Mouse (Mus musculus) heart, postnatal 10 days (tissue): ENCODE data around the gene Klhdc8b. TPM values are rescaled to one million over a fixed set of nuclear protein-coding genes. Genes with fewer than 3 reads are reported as not detected.

Source experiments
- DNase-seq, 2 experiments: peaks; one replicate each; pipeline ENCODE4 v3.0.0; 2021
- intact Hi-C: fragments of 180-260 bp; cut with DNase I; formaldehyde crosslinking; loops from one replicate; pipeline ENCODE4 v1.15.1; 2025
- total RNA-seq, 2 experiments: library from RNA; stranded (reverse); gene quantifications; 2 replicates each; pipeline ENCODE4 v1.2.3; 2021

Klhdc8b gene
- total RNA-seq, result 10 to 100 TPM; 29.2 to 33.4 TPM

DNA sequence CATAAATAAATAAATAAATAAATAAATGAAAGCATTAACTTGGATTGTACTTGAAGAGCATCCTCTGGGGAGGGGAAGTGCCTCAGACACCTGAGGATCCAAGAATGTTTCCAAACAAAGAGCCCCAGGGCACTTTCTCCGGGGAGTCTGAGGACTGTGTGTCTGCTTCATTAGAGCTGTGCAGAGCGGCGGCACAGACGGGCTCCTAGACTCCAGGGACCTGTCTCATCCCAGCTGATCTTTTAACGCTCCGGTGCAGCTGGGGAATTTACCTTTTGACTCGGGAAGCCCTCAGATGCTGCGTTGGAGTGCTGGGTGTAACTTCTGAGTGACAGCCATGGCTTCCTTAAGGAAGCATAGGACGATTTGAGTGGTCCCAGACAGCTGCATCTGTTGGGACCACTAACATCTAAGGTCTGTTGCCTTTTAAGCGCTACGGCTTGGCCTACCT, at the start of gene Klhdc8b:
Gene Klhdc8b, minus strand, starts transcription at position 401 of the 451 bp plus-strand sequence.
- intact Hi-C loops, result loop anchor here (2.0 kb wide), 1 partner anchor 18 kb away; the partner anchor contains the start of gene Lamb2
- DNase-seq, result no peak

DNA sequence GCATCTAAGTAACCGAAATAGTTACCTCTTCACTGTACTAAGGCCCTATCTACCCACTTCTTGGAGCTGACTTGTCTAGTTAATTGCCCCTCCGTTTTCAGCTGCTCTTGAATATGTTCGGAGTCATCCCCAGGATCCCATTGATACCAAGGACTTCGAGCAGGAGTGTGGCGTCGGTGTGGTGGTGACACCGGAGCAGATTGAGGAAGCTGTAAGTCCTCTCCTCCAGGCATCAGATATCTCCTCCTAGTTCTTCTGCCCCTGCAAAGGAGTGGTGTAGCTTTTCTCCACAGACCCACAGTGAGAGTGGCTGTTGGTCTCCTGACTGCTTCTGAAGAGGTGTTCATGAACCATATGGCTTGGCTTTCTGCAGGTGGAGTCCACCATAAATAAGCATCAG, 47.4 kb upstream of the Klhdc8b start:
- DNase-seq, result no peak
- intact Hi-C loops, result no loop called here

DNA sequence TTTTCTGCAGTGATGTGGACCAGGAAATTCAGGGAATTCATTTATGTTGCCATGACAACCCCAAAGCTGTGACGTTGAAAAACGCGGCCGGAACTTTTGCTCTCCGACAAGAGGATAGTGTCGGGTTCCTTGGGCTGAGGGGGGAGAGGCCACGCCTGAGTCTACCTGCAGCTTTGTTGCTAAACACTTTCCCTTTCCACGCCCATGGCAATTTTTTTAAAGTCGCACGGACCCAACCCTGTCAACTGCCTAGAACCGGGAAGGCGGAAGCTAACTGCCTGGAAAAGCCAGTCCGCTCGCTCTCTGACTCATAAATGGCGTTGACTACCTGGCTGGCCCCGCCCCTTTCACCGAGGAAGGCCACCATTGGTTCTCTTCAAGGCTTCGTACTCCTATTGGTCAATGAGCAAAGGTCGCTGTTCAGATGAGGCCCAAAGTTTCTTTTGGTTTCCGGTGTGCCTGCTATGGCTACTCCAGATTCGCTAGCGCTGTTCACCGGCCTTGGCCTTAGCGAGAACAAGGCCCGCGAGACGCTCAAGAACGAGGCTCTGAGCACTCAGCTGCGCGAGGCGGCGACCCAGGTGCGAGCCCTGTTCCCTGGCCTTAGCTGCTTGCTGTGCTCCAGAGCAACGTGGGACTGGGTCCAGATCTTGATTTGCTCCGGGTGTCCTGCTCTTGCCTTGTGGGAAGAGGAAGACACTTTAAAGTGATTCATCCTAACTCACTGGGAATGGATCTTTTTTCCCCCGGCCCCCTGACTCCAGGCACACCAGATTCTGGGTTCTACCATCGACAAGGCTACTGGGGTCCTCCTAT, 46.4 kb upstream of the Klhdc8b start, which contains the start of gene Qars:
Gene Qars, plus strand, starts transcription at position 88 of the 816 bp plus-strand sequence.
- DNase-seq, result peak; percentile 96
- intact Hi-C loops, result loop anchor here (2.0 kb wide), 1 partner anchor 15 kb away; no protein-coding TSS in a partner anchor

DNA sequence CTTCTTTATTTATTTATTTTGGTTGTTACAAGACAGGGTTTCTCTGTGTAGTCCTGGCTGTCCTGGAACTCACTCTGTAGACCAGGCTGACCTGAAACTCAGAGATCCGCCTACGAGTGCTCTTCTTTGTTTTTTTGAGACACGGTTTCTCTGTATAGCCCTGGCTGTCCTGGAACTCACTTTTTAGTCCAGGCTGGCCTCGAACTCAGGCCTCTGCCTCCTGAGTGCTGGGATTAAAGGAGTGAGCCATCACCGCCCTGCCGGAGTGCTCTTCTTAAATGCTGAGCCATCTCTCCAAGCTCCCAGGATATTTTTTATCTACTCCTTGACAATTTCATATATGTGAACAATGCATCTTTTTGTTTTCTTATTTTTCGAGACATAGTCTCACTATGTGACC, 45.5 kb upstream of the Klhdc8b start:
- DNase-seq, result no peak
- intact Hi-C loops, result loop anchor here (2.0 kb wide), 1 partner anchor 14 kb away; no protein-coding TSS in a partner anchor

DNA sequence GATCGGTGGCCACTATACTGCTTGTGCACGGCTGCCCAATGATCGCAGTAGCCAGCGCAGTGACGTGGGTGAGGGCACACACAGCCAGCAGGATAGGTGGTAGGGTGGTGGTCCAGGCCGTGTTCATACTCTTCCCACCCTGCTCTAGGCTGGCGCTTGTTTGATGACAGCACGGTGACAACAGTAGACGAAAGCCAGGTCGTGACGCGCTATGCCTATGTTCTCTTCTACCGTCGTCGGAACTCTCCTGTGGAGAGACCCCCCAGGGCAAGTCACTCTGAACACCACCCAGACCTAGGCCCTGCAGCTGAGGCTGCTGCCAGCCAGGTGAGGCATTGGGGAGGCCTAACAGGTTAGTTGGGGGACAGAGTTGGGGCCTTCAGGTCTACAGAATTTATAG, 38.6 kb upstream of the Klhdc8b start:
- intact Hi-C loops, result no loop called here
- no peak for DNase-seq

DNA sequence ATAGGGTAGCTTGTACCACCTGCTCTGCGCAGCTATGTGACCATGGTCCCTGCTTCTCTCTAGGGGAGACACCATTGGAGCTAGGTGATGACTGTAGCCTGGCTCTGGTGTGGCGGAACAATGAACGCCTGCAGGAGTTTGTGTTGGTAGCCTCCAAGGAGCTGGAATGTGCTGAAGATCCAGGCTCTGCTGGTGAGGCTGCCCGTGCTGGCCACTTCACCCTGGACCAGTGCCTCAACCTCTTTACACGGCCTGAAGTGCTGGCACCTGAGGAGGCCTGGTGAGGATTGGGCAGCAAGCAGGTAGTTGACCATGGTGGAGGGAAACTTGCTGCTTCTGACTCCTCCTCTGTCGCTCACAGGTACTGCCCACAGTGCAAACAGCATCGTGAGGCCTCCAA, 37.9 kb upstream of the Klhdc8b start:
- DNase-seq, result no peak
- intact Hi-C loops, result no loop called here

DNA sequence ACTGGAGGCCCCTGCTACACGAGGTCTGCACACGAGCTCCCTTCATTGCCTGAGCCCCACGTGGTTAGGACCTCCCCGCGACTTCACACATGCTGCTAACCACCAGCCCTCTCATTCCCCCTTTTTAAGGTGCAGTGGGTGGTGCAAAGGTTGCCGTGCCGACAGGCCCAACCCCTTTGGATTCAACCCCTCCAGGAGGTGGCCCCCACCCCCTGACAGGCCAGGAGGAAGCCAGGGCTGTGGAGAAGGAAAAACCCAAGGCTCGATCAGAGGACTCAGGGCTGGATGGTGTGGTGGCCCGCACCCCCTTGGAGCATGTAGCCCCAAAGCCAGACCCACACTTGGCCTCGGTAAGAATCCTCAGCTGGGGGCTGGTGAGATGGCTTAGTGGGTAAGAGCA, 33.5 kb upstream of the Klhdc8b start:
- intact Hi-C loops, result no loop called here
- no peak for DNase-seq

DNA sequence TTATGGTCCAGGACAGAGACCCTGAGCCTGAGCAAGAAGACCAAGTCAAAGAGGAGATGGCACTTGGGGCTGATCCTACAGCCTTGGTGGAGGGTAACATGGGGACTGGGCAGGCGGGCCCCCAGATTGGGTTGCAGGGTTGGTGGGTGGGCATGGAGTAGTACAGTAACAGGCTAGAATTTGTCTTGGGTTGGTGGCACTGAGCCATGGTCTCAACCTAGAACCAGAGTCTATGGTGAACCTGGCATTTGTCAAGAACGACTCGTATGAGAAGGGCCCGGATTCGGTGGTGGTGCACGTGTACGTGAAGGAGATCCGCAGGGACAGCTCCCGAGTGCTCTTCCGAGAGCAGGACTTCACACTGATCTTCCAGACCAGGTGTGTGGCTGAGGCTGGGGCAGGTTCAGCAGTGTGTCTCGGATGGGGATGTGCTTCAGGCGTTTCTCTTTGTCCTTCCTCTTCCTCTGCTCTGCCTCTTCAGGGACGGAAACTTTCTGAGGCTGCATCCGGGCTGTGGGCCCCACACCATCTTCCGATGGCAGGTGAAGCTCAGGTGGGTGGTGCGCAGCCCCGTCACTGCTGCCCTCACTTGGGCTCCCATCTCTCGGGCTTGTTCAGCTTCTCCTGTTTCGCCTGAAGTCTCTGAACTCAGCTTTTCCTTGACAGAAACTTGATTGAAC, 32.9 kb upstream of the Klhdc8b start:
- DNase-seq, result no peak
- intact Hi-C loops, result no loop called here

DNA sequence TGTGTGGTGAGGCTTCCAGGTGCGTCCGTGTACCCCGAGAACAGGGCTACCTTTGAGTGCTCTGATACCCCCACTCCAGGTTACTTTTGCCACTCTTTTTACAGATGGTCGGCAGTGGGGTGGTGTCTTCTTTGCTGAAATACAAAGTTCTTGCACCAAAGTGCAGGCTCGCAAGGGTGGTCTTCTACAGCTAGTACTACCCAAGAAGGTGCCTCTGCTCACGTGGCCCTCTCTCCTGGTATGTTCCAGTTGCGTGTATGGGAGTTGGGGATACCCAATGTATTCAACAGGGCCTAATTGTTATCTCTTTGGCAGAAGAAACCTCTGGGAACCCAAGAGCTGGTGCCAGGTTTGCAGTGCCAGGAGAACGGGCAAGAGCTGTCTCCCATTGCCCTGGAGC, 31.9 kb upstream of the Klhdc8b start:
- DNase-seq, result no peak

DNA sequence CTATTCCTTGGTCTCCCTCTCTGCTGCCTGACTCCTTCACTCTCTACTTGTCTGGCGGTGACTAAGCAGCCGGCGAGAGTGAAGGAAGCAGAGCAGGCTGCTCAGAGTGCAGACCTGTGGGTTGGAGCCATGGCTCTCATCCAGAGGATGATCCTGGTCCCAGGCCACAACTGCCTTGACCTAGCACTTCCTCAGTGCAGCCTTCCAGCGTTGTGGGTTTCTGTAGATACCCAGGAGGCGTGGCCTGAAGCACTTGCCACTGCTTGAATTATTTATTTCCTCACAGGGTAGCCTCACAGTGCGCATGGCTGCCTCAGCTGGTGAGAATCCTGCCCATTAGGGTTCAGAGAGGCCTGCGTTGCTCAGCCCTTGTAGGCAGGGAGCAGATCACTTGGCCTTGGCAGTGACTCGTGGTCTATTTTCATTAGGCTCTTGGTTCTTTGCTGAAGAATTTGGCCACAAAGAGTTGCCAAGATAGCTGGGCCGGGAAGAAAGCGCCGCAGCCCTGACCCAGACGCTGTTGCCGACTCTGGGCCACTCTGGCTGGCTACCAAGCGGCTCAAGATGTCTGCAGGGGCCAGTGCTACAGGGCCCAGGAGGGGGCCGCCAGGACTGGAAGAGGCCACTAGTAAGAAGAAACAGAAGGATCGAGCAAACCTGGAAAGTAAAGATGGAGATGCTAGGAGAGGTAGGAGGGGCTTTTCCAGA, 30.8 kb upstream of the Klhdc8b start:
- peak; percentile 47 to 53 for DNase-seq
- intact Hi-C loops, result loop anchor here (2.0 kb wide), 1 partner anchor 15 kb away; the partner anchor contains the start of gene Qars

More for the DNA sequence above, 31.9 kb upstream of the Klhdc8b start:
- intact Hi-C loops, result loop anchor here (2.0 kb wide), 1 partner anchor 14 kb away; the partner anchor contains the start of gene Qars

DNA sequence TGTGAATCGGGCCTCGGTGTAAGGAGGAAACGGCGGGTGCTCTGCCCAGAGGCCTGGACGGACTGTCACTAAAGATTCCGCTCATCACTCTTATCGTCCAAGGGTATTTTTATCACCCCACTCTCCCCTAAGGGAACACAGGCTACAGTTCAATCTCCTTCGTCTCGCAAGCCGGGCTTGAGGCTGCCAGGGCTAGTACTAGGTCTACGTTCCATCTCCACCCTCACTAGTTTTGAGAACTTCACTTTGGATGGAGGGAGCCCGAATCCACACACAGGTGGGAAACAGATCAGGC, 29.9 kb upstream of the Klhdc8b start:
- no peak for DNase-seq
- intact Hi-C loops, result no loop called here

DNA sequence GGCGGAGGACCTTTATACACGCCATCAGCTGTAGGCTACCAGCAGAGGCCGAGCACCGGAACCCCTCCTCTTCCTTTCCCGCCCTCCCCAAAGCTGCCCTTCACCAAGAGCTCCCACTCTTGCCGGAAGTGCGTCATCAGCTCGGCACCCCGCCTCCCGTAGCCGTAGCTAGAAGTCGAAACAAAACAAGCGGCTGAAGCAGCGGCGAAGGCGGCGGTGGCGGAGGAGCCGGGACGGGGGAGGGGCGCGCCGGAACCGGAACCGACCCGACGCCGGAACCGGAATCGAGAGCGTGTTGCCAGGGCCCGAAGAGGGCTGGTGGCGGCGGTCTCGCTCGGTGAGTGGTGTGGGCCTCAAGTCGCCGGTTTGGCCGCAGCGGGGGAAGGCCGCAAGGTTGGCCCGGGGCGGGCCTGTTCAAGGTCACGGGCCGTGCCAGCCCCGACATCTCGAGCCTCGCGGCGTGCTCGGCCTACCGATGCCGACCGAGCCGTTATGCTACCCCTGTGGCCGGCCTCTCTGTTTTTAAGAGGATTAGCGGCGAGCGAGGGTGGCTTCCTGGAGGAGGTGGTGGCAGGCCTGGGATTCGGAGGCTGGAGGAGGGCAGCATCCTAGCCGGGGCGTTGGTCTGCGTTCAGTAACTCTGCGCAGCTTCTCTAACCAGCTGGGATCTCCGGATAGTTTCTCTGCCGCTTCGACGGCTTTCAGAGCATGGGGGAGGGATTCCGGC, 29.3 kb upstream of the Klhdc8b start, which contains the start of gene Usp19:
Gene Usp19, plus strand, starts transcription at position 44 of the 727 bp plus-strand sequence.
- intact Hi-C loops, result no loop called here
- peak; percentile 97 for DNase-seq

DNA sequence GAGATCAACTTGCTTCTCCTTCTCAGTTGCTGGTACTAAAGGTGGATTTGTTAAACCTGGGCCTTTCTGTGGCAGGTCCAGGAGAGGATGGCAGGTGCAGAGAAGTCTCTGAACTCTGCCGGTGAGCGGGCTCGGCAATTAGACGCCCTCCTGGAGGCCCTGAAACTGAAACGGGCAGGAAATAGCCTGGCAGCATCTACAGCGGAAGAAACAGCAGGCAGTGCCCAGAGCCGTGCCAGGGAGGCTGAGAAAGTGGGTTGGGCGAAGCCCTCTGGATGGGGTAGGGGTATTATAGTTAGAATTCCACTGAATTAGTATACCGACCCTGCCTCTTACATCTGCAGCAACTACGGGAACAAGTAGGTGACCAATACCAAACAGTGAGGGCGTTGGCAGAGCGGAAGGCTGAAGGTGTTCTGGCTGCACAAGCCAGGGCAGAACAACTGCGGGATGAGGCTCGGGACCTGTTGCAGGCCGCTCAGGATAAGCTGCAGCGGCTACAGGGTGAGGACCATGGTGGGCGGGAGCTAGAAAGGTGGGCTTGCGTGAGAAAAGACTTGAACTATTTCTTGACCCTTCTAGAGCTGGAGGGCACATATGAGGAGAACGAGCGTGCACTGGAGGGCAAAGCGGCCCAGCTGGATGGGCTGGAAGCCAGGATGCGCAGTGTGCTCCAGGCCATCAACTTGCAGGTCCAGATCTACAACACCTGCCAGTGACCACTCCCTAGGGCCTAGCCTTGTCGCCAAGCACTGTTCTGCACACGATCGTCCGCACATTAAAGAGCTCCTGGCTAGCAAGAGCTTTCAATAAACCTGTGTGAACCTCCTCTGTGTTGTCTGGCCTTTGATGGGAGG, 28.5 kb upstream of the Klhdc8b start:
- no peak for DNase-seq
- intact Hi-C loops, result no loop called here

DNA sequence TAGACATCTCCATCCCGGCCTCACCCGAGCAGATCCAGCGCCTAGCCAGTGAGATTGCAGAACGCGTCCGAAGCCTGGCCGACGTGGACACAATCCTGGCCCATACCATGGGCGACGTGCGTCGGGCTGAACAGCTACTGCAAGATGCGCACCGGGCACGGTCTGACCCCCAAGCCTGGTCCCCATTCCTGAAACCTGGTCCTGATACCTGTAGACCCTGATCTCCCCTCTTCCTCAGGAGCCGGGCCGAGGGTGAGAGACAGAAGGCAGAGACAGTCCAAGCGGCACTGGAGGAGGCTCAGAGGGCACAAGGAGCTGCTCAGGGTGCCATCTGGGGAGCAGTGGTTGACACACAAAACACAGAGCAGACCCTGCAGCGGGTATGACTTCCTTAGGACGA, 27.8 kb upstream of the Klhdc8b start:
- intact Hi-C loops, result no loop called here

DNA sequence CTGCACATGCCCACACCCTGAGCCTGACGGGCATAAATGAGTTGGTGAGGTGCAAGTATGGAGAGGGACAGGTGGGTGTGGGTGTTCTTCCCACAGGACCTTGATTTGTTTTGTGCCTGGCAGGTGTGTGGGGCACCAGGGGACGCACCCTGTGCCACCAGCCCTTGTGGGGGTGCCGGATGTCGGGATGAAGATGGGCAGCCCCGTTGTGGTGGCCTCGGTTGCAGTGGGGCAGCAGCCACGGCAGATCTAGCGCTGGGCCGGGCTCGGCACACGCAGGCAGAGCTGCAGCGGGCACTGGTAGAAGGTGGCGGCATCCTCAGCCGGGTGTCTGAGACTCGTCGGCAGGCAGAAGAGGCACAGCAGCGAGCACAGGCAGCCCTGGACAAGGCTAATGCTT, 27.0 kb upstream of the Klhdc8b start:
- no peak for DNase-seq
- intact Hi-C loops, result no loop called here

More for the DNA sequence above, 27.8 kb upstream of the Klhdc8b start:
- no peak for DNase-seq

DNA sequence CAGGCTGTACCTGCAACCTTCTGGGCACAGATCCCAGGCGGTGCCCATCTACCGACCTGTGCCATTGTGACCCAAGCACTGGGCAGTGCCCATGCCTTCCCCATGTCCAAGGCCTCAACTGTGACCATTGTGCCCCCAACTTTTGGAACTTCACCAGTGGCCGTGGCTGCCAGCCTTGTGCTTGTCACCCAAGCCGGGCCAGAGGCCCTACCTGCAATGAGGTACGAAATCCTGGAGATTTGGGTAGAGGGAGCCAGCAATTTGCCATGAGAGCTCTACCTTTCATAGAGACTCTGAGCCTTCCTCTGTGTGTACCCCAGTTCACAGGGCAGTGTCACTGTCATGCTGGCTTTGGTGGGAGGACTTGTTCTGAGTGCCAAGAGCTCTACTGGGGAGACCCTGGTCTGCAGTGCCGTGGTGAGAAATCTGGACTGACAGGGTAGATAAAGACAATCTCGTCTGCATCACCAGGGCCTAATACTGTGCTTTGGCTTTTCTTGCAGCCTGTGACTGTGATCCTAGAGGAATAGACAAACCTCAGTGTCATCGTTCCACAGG, 25.7 kb upstream of the Klhdc8b start:
- no peak for DNase-seq
- intact Hi-C loops, result no loop called here

DNA sequence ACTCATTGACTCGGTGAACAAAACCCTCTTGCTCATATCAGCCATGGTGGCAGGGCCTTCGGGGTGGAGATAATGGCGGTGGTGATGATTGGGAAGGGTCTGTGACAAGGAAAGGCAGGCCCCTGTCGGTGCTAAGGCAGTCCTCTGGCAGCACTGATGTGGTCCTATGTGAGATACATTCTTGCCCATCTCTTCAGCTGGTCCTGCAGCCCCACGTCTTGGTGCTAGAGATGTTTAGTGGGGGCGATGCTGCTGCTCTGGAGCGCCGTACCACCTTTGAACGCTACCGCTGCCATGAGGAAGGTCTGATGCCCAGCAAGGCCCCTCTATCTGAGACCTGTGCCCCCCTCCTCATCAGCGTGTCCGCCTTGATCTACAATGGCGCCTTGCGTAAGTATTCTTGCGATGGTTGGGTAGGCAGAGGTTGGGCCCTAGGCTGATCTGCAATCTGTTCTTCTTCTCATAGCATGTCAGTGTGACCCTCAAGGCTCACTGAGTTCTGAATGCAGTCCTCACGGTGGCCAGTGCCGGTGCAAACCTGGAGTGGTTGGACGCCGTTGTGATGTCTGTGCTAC, 24.0 kb upstream of the Klhdc8b start:
- DNase-seq, result no peak
- intact Hi-C loops, result no loop called here

DNA sequence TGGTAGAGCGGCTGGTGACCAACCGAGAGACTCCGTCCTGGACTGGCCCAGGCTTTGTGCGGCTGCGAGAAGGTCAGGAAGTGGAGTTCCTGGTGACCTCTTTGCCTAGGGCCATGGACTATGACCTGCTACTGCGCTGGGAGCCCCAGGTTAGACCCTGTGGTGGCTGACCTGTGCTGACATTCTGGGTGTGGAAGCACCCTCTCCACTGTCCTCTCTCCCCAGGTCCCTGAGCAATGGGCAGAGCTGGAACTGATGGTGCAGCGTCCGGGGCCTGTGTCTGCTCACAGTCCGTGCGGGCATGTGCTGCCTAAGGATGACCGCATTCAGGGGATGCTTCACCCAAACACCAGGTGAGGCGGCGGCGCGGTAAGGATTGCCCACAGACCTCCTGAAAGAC, 22.6 kb upstream of the Klhdc8b start:
- intact Hi-C loops, result no loop called here
- no peak for DNase-seq
